Mouse (Mus musculus): ENCODE measurements around the gene Lgr5. TPM values are rescaled to one million over a fixed set of nuclear protein-coding genes. Genes with fewer than 3 reads are reported as not detected.

Lgr5 gene
- total and polyA plus RNA-seq, 3 experiments = not detected

DNA sequence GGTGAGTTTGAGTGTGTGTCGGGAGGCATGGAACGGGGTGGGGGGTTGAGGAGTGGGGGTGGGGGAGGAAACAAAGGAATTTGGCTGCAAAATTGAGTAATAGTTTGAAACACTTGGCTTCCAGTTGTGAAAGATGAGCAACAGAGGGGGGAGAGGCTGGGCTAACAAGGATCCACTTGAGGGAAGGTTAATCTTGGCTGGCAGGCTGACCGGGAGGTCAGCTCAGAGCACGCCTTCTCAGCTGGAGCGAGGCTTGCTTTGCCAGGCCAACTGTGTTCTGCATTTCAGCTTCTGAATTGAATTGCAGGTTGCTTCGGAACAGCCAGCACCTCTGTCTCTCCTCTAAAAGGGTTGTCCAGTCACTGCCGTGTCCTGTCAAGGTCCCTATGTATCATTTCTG is 8.1 kb downstream of the Lgr5 start:
- no peak overlapping the region for H3K27ac ChIP-seq (ENCODE audit: insufficient read depth, low read depth)
- H3K9ac ChIP-seq (ENCODE audit: insufficient read depth, low read depth) = no peak overlapping the region
- dilution Hi-C loops (cut with MboI; ENCODE audit: extremely low pct_ligation_motif_present, extremely low pct_unique_long_range_greater_than_20kb, low sequenced_read_pairs) = no loop called here
- H3K9me3 ChIP-seq (replicated peaks; ENCODE audit: low read length) = no peaks in the 10 kb centered on the region
- H3K79me2 ChIP-seq (replicated peaks; ENCODE audit: control insufficient read depth, extremely low read depth, insufficient read depth, poor library complexity, severe bottlenecking) = no peaks in the 10 kb centered on the region
- TF ChIP-seq MAX (IDR thresholded peaks at IDR 0.05; ENCODE audit: low read length) (no peak), ZKSCAN1 (IDR thresholded peaks at IDR 0.05; ENCODE audit: borderline replicate concordance, low read depth, low read length) (no peak), MAFK (IDR thresholded peaks at IDR 0.05; ENCODE audit: insufficient replicate concordance, low read length) (no peak), SIN3A (IDR thresholded peaks at IDR 0.05; ENCODE audit: low read length) (no peak), ZC3H11A (IDR thresholded peaks at IDR 0.05; ENCODE audit: low read depth, low read length) (no peak), EP300 (IDR thresholded peaks at IDR 0.05; ENCODE audit: low read length) (no peak), UBTF (IDR thresholded peaks at IDR 0.05; ENCODE audit: low read depth, low read length) (no peak), RCOR1 (conservative IDR thresholded peaks at IDR 0.05; ENCODE audit: low read depth, low read length) (no peak), POLR2AphosphoS2 (IDR thresholded peaks at IDR 0.05; ENCODE audit: low read depth, low read length) (no peak), TBP (conservative IDR thresholded peaks at IDR 0.05; ENCODE audit: low read depth, low read length) (no peak), MEF2A (IDR thresholded peaks at IDR 0.05; ENCODE audit: borderline replicate concordance, low read depth, low read length) (no peak), KAT2A (IDR thresholded peaks at IDR 0.05; ENCODE audit: insufficient replicate concordance, low read length) (no peak), RAD21 (IDR thresholded peaks at IDR 0.05; ENCODE audit: low read depth, low read length) (no peak), CTCF (conservative IDR thresholded peaks at IDR 0.05 in 1 of 2, IDR thresholded peaks at IDR 0.05 in 1 of 2; ENCODE audit: low read depth in 2 of 2, low read length in 2 of 2) (no peak), SMC3 (IDR thresholded peaks at IDR 0.05; ENCODE audit: low read depth, low read length) (no peak), NRF1 (IDR thresholded peaks at IDR 0.05; ENCODE audit: low read depth, low read length) (no peak), GABPA (IDR thresholded peaks at IDR 0.05; ENCODE audit: insufficient replicate concordance, low read depth, low read length) (no peak), USF2 (conservative IDR thresholded peaks at IDR 0.05; ENCODE audit: low read depth, low read length) (no peak), HCFC1 (IDR thresholded peaks at IDR 0.05; ENCODE audit: low read depth, low read length) (no peak)
- no peak for DNase-seq (ENCODE audit: extremely low read depth)
- H3K4me2 ChIP-seq (ENCODE audit: insufficient read depth, low read depth, poor library complexity, severe bottlenecking) = no peak overlapping the region
- H3K36me3 ChIP-seq (replicated peaks in 1 of 2; ENCODE audit: control insufficient read depth in 1 of 2, insufficient read depth in 1 of 2, low read length in 1 of 2) = no peaks in the 10 kb centered on the region
- no peak overlapping the region for H3K4me3 ChIP-seq (replicated peaks in 1 of 3; ENCODE audit: low read depth in 2 of 3, low read length in 2 of 3, poor library complexity in 1 of 3)
- in situ Hi-C loops (cut with MboI; ENCODE audit: low pct_ligation_motif_present, low pct_unique_long_range_greater_than_20kb, low sequenced_read_pairs) = no loop called here
- no peaks in the 10 kb centered on the region for H3K27me3 ChIP-seq (replicated peaks)
- peaks cover 0 to 10% of the 10 kb centered on the region in 2 experiments; a peak in 2 of 4 replicates for H3K4me1 ChIP-seq (ENCODE audit: control insufficient read depth in 1 of 2, insufficient read depth in 2 of 2)

DNA sequence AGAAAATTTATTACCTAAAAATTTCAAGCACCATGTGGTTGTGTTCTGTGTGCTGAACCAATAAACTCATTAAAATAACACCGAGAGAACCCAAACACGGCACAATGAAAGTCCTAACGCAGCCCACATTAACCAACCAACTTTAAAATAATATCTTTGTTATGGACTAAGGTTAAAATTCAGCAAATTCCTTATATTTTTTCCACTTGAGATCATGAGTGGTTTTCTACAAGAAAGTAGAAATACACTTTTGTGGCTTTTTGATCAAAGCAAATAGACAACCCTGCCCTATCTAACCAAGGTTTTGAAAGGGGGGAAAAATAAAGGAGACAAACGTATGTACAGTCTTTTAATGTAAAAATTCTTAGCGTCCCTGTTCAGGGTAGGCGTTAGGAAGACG is 8.5 kb downstream of the Lgr5 start:
- Histone ChIP-seq H3K79me2 (replicated peaks; ENCODE audit: control insufficient read depth, extremely low read depth, insufficient read depth, poor library complexity, severe bottlenecking) (no peaks in the 10 kb centered on the region), H3K27me3 (replicated peaks) (no peaks in the 10 kb centered on the region), H3K36me3 (replicated peaks in 1 of 2; ENCODE audit: control insufficient read depth in 1 of 2, insufficient read depth in 1 of 2, low read length in 1 of 2) (no peaks in the 10 kb centered on the region), H3K9ac (ENCODE audit: insufficient read depth, low read depth) (no peak overlapping the region), H3K27ac (ENCODE audit: insufficient read depth, low read depth) (no peak overlapping the region), H3K4me1 (ENCODE audit: control insufficient read depth in 1 of 2, insufficient read depth in 2 of 2) (peaks cover 0 to 10% of the 10 kb centered on the region in 2 experiments; a peak in 2 of 4 replicates), H3K4me3 (replicated peaks in 1 of 3; ENCODE audit: low read depth in 2 of 3, low read length in 2 of 3, poor library complexity in 1 of 3) (no peak overlapping the region), H3K4me2 (ENCODE audit: insufficient read depth, low read depth, poor library complexity, severe bottlenecking) (no peak overlapping the region), H3K9me3 (replicated peaks; ENCODE audit: low read length) (no peaks in the 10 kb centered on the region)
- TF ChIP-seq TBP (conservative IDR thresholded peaks at IDR 0.05; ENCODE audit: low read depth, low read length) (no peak), MEF2A (IDR thresholded peaks at IDR 0.05; ENCODE audit: borderline replicate concordance, low read depth, low read length) (no peak), USF2 (conservative IDR thresholded peaks at IDR 0.05; ENCODE audit: low read depth, low read length) (no peak), ZKSCAN1 (IDR thresholded peaks at IDR 0.05; ENCODE audit: borderline replicate concordance, low read depth, low read length) (no peak), HCFC1 (IDR thresholded peaks at IDR 0.05; ENCODE audit: low read depth, low read length) (no peak), USF1 (IDR thresholded peaks at IDR 0.05; ENCODE audit: low read depth, low read length) (no peak), PAX5 (IDR thresholded peaks at IDR 0.05; ENCODE audit: low read length) (no peak), RCOR1 (conservative IDR thresholded peaks at IDR 0.05; ENCODE audit: low read depth, low read length) (no peak), MAX (IDR thresholded peaks at IDR 0.05; ENCODE audit: low read length) (no peak), MAZ (IDR thresholded peaks at IDR 0.05; ENCODE audit: low read depth, low read length) (no peak), IRF4 (IDR thresholded peaks at IDR 0.05; ENCODE audit: low read depth, low read length) (no peak), ZMIZ1 (IDR thresholded peaks at IDR 0.05; ENCODE audit: low read depth, low read length) (no peak)
- dilution Hi-C loops (cut with MboI; ENCODE audit: extremely low pct_ligation_motif_present, extremely low pct_unique_long_range_greater_than_20kb, low sequenced_read_pairs) (no loop called here), in situ Hi-C loops (cut with MboI; ENCODE audit: low pct_ligation_motif_present, low pct_unique_long_range_greater_than_20kb, low sequenced_read_pairs) (no loop called here)
- DNase-seq (ENCODE audit: extremely low read depth) = no peak

All from CH12.LX (cell line).